Mouse (Mus musculus) cerebellum, adult 9-11 months (tissue): ENCODE data around the gene Ctnna2.

Experiments used
- DNase-seq: peaks from one replicate; pipeline ENCODE4 v3.0.0; 2022

The Ctnna2 gene

DNA sequence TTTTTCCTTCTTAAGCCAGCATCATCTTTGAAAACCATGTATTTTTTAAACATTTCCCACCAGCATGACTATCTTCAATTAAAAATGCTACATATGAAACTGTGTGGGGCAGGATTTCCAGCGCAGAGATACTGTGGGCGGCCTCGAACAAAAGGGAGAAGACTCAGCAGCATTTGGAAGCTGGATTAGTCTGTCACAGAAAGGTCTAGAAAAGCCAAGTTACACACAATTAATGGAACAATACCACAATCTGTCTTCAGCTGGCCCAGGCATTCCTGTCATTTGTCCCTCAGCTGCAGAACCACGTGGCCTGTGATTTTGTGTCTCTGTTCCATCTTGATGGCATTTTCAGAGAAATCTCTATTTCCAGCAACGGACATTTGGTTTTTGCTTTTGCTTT is 726.0 kb downstream of the Ctnna2 start:
- no peak for DNase-seq

DNA sequence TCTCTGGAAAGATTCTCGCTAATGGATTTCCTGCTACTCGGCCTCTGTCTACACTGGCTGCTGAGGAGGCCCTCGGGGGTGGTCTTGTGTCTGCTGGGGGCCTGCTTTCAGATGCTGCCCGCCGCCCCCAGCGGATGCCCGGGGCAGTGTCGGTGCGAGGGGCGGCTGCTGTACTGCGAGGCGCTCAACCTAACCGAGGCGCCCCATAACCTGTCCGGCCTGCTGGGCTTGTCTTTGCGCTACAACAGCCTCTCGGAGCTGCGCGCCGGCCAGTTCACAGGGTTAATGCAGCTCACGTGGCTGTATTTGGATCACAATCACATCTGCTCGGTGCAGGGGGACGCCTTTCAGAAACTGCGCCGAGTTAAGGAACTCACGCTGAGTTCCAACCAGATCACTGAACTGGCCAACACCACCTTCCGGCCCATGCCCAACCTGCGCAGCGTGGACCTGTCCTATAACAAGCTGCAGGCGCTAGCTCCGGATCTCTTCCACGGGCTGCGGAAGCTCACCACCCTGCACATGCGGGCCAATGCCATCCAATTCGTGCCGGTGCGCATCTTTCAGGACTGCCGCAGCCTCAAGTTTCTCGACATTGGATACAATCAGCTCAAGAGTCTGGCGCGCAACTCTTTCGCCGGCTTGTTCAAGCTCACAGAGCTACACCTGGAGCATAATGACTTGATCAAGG is 735.8 kb downstream of the Ctnna2 start:
- peak; percentile 19 for DNase-seq

DNA sequence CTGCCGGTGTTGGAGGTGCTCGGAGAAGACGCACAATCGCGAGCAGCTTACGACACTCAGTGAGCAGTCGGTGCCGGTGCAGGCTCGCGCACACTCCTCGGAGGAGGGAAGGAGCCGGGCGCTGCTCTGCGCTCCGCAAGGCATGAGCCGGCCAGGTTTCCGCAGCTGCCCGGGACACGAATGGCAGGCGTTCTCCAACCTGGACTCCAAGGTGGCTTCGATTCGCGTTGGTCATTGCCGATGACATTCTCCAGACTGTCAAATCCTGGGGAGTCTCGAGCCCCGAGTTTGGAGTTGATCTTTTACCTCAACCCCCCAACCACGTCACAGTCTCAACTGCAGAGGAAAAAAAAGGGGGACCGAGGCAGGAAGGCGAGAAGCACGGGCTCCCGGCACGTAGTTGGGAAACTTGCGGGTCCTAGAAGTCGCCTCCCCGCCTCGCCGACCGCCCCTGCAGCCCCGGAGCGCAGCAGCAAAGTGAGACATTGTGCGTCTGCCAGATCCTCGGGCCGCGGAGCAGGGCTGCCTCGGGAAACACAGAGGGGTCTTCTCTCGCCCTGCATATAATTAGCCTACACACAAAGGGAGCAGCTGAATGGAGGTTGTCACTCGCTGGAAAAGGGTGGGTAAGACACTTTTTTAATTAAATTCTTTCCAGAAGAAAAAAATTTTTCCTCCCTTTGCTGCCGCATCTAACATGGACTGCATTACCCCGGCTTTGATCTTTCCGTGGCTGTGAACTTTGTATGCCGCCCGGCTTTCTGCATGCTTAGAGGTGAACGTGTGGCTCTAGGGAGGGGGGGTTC is 736.7 kb downstream of the Ctnna2 start, which contains the start of gene Lrrtm1:
Lrrtm1 (plus strand) TSS at position 89 of the 806 bp plus-strand sequence.
- peak; percentile 32 for DNase-seq

DNA sequence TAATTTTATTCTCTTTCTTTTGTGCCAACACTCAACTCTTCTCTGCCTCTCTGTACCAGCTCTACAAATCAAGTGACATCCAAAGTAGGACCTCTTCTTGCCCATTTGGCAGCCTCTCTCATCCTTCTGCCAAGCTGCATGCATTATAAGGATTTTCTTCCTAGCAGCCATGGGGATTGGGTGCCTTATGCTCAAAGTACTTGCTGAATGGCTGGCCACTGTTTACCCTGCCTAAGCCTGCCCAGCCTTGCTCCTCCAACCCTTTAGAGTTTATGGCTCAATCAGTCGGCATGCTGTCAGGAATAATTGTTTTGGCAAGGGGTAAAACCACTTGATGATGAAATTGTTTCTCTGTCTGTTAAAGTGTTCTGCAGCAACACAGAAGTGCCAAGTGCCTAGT is 739.1 kb downstream of the Ctnna2 start:
- no peak for DNase-seq

DNA sequence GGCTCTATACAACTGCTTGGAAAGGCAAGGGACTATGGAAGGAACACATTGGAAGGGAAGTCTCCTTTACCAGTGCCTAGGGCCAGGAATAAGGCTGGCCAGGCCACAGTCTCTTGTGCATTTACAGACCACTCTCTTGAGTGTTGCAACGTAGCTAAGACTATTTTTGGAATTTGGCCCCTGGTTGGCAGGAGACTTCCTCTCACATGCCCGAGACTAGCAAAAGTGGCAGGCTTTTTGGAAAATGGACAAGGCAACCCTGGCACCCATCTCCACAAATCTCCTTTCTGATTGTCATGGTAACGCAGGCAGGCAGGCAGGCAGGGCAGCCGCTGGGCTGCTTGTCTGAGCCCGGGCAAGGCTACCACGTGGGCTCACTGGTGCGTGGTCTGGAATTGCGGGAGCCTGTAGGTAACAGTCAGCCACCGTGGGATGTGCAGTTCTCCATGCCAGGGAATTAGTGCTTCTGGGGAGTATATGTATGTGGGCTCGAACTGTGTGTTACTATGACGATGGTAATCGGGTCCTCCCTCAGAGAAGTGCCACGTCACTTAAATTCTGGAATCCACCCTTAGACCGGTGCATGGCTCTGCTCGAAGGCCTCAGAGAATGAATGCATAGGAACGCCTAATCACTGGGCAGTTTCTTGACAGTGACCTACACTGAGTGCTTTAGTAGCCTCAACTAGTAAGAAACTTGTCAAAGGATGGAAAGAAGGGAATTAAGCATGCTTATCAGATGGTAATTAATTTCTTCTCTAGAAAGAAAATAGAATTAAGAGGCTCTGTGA is 756.5 kb downstream of the Ctnna2 start:
- DNase-seq, result peak; percentile 56

DNA sequence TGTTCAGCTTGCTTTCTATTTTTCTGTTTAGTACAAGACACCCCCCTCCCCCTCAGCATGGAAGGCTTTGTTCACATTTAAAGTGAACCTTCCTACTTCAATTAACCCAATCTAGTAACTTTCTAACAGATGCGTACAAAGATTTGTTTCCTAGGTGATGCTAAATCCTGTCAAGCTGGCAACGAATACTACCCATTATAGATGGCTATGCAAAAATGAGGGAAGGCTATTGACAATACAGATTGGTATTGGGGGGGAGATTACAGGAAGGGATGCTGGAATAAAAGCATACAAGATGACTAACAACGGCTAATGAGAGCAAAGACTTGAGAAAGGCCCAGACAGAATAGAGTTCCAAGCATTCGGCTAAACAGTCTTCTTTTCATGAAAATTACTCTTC is 758.7 kb downstream of the Ctnna2 start:
- DNase-seq, result no peak

DNA sequence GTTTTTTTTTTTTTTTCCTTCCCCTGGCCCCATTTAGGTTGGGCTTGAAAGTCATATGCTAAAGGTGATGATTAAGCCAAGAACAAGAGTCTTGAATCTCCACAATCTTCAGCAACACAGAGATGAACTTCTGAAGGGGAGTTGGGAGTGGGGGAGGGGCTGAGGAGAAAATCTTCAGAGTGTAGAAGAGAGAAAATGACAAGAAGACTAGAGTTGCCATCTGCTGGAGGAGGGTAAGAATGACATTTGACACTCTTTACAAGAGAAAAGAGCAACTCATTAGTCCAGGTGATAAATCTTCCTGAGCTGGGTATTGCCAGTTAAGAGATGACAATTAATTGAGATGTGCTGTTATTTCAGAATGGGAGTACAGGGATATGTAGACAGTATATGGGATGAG is 760.6 kb downstream of the Ctnna2 start:
- no peak for DNase-seq

DNA sequence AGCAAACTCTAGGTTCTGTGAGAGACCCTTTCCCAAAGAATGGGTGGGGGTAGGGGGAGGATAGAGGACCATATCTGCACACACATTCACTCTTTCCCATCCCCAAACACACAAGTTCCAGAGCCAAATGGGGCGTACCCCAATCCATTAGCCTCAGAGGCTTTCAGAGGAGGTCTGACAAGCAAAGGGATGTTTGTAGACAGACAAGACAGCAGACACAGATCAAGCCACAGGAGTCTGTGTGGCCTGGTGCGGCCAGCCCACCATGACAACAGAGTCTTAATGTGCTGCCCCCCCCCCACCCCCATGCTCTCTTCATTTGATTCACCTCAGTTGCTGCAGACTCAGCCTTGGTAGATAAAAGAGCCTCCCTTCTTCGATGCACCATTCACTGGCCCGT is 764.2 kb downstream of the Ctnna2 start:
- no peak for DNase-seq

DNA sequence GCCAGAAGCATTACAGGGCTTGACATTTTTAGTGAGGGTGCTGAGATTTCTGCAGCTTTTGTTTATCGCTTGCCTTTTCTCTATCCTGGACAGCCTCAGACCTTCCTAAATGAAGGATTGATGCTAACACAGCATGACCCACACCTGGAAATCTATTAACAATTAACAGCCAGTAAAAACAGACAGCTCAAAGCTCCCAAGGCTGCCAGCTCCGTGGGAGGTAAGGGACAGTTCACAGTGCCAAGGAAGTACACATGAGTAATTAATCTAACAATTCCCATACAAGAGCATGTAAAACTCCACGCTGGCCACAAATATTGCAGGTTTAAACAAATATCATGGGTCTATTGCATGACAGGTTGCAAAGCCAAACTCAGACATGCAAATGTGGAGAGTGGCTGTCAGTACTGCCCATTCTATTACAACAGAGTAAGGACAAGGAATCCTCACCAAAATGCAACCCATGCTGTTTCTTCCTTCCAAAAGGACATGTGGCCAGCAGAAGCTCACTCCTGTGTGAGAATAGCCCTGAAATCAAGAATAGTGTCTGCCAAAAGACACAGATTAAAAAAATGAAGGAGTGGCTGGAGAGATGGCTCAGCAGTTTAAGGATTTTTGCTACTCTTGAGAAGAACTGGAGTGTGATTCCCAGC is 765.6 kb downstream of the Ctnna2 start:
- peak; percentile 47 for DNase-seq

DNA sequence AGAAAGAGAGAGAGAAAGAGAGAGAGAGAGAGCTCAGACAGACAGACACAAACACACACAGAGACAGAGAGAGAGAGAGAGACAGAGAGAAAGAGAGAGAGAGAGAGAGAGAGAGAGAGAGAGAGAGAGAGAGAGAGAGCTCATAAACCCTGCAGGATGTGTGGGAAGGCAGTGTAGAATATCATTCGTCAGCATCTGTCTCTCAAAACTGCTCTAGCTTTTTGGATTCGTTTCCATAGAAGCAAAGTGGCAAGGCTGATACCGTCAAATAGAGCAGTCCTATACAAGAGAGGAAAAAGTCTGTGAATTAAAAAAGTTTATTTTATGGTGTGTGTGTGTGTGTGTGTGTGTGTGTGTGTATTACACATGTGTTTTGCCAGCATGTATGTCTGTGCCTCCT is 769.6 kb downstream of the Ctnna2 start:
- no peak for DNase-seq

DNA sequence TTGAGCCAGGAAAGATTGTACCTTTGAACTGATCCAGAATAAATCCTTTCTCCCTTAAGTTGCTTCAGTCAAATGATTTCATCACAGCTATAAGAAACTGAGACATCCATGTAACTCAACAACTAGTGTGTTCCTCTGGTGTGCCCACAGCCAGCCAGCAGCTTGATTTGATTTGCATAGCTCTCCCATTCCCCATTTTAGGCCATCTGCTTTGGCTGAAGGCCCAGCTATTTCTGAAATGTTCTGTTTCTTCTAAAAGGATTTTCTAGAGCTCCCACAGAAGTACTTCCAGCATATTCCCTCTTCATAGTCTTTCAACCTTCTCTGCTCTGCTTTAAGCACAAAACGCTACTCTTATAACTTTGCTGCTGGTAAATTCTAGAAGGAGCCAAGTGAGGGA is 770.3 kb downstream of the Ctnna2 start:
- DNase-seq, result no peak

DNA sequence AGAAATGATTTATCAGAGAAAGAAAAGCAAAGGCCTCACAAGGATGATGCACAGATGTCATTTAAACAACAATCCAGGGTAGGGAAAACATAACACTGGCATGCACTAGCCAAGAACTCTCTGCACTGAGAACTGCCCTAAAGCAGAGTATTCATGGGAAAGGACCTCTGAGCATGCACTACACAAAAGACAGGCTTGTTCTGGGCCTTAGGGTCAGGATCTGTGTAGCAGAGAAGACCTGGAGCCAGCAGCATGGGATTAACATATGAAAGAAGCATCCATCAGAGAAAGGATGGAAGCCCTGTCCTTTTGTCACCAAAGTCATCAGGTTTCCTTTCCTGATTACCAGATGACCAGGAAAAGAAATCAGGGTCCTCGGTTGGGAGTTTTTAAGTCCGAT is 780.1 kb downstream of the Ctnna2 start:
- no peak for DNase-seq

DNA sequence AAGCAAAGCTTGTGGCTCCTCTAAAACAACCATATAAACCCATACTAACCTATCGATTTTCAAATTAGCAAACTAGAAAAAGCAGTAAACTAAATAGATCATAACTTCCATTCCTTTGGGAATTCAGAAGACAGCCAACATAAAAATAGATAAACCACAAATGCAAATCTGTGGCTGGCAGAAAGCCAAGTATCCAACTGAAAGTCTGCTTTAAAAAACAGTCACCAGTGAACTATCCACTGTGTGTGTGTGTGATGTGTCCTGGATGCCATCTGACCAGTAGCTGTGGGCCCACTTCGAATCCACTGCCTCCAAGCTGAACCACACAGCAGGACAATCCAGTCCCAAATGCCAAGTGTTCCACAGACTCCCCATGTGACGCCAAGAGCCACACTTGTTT is 782.8 kb downstream of the Ctnna2 start:
- DNase-seq, result no peak

DNA sequence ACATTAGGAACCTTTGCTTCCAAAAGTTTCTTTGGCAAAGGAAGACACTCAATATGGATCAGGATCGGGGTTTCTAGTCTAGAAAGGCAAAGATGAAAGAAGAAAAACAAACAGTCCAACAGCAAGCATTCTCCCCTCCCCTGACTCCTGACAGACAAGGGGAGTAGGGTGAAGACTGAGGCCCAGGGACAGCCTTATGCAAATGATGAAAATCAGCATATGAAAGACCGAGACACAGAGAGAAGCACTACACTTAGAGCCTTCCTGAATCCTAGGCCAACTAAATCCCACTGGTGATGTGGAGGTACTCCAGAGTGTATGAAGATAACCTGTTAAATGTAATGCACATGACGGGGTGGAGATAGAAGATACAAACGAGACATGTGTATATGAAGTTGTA is 787.9 kb downstream of the Ctnna2 start:
- DNase-seq, result no peak

DNA sequence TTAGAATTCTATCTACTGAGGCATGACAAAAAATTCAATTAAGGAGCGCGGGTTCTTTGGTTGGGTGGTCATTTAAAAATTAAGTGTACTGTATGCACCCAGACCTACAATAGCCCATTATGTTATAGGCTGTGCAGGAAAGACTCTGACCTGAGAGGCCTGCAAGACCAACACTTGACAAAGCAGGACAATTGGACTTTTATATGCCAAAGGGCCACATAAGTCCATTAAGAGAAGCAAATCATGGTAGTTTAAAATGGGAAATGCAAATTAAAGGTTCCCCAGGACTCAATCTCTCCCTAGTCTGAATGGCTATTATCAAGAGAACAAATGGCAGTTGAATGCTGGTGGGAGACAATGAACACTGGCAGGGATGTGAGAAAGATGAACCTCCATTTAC is 790.9 kb downstream of the Ctnna2 start:
- no peak for DNase-seq

DNA sequence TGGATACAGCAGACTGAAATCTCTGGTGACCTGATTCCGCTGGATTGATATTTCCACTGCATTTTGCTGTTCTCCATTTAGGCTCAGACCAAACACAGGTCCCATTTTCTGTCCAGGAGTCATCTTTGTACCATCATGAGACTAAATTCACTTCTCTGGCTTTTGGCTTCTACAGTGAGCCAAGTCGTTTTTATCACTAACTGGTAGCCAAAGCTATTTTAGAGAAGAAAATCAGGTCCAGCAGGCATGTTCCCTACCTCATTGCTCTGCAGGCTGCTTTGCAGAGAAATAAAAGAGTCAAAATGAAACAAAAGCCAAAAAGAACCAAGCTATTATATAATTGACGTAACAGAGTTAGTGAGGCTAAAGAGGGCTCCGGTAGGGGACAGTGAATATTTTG is 793.7 kb downstream of the Ctnna2 start:
- peak; percentile 15 for DNase-seq

DNA sequence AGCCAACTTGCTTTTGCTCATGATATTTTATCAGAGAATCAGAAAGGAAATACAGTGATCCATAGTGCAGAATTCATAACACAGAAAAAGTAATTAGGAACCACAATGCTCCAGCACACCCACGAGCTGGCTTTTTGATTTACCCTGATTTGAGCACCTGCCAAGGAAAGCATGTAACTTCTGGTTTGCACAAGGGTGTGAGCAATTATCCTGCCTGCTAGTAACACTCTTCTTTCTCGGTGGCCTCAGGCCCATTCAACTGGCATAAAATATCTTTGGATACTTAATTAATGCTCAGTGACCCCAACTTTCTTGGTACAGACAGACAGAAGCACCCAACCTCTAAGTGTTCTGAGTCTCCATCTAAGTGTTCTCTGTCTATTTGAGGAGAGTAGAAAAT is 794.6 kb downstream of the Ctnna2 start:
- no peak for DNase-seq

DNA sequence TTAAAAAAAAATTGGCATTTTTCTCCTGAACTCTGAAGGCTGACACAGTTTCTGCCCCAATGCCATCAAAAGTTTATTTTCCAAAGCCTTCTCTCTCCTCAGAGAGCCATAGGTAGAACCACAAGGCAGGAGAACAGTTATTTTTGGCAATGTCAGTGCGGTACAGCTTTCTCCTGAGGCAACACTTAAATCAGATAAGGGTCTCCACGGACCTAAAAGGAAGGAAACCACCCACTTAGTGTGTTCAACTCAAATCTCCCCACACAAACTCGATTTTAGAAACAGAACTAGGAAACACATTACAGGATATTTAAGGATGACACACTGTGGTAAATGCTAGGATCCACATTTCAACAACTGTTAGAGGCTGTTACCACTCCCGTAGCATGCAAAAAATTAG is 803.7 kb downstream of the Ctnna2 start:
- DNase-seq, result no peak

DNA sequence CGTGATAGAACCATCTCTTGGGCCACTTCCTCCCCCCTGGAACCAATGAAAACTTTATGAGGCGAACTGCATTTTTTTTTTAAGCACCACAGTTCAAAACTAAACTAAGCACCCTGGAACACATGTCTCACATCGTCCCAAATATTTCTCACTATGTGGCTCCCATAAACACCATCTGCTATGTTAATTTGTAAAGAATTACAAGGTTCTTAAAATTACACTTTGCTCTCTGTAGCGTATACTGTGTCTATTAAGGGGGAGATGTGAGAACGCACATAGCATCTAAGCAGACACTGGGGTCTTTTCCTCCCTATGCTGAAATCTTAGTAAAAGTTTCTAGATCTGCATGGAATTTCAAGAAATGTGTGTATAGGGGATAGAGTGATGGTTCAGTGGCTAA is 822.5 kb downstream of the Ctnna2 start:
- no peak for DNase-seq

DNA sequence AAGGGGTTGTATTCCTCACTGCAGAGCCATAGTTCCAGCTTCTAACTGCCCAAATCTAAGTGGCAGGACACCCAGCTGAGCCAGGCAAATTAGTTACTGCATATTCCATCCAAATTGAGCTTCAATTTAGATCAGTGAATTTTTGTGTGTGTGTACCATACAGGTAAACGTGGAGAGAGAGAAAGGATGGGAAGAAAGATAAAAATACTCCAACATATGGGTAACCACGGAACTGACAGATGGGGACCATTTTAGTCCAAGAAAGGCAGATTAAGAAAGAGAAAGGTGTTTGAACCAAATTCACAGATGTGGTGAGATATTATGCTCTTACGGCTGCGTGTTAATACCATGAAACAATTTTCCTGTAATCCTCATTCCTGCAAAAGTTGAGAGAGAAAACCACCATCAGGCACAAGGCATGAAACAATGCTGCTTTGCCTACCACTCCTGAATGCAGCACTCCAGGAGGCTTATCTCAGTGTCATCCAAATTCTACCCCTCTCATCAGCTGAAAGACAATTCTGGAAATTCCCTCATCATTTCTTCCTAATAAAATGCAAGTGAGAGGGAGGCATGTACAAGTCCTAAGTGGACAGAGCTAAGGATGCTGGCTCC is 840.1 kb downstream of the Ctnna2 start:
- DNase-seq, result peak; percentile 4

DNA sequence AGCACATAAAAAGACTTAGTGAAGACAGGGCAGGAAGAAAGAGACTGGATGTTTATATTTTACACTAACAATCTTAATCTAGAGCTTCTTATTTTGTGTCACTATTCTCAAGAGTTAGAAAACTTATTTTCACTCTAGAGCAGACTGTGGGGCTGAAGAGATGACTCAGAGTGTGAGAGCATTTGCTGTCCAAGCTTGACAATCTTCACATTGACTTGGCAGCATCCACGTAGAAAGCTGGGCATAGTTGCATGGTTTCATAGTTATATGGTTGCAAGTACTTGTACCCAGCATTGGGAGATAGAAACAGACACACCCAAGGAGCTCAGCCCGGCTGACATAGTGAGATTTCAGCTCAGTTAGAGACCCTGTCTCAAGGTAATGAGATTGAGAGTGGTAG is 858.6 kb downstream of the Ctnna2 start:
- DNase-seq, result no peak

DNA sequence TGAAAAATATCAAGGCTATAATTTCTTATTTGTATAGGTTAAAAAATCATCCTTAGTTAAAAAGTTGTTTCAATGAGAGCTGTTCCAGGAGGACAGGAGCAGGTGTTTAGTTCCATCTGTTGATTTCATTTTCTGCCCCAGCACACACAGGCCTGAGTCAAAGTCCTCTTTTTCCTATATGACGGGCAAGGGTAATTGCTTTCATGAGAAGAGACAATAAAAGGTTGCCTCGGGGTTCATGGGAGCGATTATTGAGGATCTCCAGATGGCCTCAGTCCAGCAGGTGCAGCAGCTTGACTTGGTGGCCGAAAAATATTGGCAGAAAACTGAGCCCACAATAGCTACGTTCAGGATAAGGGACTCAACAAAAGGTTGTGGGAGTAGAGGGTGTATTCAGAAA is 859.0 kb downstream of the Ctnna2 start:
- DNase-seq, result peak; percentile 5
